Mouse (Mus musculus): Measurements from ENCODE around the gene Tmem217.
A peak's percentile ranks its signal among the peaks of the same experiment; 100 is the strongest.
"Not testable (repeated sequence)": the region's sequence is repeated elsewhere in the genome, so short reads cannot be mapped to it uniquely, and the experiment has no call there.

The Tmem217 gene

DNA sequence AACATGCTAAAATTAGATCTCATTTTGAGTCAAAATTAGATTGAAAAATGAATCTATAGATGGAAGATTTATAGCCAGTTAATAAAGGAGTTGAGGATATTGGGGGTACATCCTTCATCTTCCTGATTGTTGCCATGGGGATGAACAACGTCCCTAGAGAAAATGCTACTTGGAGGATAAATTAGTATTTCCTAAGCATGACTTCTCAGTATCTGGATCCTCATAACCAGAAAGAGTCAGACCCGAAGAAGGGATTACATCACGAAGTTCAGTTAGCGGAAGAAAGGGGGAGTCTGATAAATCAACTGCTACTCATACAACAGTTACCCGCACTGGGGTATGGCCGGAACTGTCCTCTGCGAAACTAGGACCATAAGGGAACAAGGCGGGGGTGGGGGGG lies 3.2 kb downstream of the Tmem217 start:
- no peak for DNase-seq (ENCODE audit: low spot score)

DNA sequence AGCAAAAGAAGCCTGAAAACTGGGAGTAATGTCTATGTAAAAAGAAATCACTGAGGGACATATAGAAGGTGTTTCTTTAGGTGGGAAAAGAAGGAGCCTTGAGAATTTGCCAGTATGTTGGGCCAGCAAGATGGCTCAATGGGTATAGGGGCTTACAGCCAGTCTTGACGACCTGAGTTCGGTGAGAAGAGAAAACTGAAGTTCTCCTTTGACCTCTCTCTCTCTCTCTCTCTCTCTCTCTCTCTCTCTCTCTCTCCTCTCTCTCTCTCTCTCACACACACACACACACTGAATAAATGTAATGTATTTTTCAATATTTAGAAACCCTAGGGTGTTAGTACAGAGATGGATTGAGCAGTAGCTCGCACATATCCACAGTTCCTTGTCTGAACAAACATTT lies 3.7 kb downstream of the Tmem217 start:
- no peak for DNase-seq (ENCODE audit: low spot score)

DNA sequence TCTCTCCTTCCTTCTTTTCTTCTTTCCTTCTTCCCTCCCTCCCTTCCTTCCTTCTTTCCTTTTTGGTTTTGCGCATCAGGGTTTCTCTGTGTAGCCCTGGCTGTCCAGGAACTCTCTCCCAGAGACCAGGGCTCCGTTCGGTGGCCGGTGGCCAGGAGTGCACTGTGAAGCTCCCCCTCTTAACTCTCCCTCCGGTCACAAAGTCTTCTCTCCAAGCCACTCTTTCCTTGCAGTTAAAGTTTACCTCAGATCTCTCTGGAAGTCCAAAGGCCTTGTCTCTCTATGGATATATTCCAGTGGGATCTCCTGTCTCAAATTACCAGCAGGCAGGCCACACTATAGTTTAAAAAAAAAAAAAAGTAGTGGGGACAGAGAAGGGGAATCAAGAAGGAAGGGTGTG lies 6.9 kb downstream of the Tmem217 start:
- DNase-seq (ENCODE audit: low spot score) = no peak

DNA sequence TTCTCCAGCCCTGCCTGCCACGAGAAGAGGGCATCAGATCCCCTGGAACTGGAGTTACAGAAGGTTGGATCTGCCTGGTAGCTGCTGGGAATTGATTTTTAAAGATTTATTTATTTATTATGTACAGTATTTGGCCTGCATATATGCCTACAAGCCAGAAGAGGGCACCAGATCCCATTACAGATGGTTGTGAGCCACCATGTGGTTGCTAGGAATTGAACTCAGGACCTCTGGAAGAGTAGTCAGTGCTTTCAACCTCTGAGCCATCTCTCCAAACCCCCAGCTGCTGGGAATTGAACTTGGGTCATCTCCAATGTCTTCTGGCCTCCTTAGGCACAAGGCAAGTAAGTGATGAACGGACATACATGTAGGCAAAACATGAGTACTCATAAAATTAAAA lies 8.1 kb downstream of the Tmem217 start:
- DNase-seq (ENCODE audit: low spot score) = no peak

DNA sequence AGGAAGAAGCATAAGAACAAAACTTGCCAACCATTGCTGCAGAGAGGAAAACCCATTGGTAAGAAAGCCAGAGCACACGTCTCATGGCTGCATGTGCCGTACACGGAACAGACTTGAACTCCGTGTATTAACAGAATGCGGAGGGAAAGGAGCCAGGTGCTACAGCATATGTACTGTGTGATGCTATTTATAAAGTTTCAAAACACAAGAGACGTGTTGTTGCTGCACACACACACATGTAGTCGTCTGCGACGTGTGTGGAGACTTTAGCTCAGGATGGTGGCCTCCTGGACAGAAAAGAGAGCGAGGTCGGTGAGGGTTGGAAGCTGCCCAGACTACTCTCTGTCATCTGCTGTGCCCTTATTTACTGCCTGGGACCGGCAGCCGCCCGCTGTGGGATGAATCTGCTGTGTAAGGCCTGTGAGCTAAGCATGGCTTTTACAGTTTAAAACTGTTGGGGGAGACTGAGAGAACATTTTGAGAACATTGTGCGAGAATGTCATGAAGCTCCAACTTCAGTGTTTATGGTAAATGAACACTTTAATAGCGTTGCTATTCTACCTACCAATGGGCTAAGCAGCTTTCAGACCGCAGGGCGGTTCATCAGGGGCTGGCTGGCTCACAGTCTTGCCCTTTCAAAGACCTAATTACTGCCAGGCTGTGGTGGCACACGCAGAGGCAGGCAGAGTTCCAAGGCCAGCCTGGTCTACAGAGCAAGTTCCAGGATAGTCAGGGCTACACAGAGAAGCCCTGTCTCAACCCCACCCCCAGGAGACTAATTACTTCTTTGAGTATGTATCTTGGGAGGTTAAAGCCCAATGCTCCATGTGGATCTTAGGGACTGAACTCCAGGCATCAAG lies 9.1 kb downstream of the Tmem217 start:
- no peak for DNase-seq (ENCODE audit: low spot score)

DNA sequence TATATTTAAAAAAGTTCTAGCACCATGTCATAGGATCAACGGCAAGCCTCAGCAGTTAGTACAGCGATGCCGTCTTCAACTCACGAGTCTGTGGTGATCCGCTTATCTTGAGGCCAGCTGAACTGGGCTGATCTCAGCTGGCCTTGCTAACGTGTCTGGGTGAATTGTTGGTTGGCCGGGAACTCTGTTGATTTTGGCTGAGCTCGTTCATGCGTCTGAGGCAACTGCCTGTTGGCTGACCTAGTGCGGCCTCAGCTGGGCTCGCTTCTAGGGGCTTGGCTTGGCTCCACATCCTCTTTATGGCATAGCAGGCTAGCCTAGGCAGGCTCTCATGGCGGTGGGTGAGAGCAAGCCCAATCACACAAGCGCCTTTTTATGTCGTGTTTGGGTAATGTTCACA lies 10.8 kb downstream of the Tmem217 start:
- peak; percentile 95 for DNase-seq (ENCODE audit: low spot score)

DNA sequence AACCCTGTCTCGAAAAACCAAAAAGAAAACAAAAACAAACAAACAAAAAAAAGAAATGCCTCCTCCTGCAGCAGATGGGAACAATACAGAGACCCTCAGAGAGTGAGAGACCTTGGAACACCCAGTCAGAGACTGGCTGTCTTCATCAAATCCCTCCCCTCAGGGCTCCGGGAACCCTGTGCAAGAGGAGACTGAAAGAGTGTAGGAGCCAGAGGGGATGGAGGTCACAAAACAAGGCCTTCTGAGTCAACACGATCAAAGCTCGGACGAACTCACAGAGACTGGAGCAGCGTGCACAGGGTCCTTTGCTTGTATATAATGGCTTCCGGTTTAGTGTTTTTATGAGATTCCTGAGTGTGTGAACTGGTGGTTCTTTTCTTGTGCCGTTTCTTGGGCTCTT lies 11.8 kb downstream of the Tmem217 start:
- no peak for DNase-seq (ENCODE audit: low spot score)

DNA sequence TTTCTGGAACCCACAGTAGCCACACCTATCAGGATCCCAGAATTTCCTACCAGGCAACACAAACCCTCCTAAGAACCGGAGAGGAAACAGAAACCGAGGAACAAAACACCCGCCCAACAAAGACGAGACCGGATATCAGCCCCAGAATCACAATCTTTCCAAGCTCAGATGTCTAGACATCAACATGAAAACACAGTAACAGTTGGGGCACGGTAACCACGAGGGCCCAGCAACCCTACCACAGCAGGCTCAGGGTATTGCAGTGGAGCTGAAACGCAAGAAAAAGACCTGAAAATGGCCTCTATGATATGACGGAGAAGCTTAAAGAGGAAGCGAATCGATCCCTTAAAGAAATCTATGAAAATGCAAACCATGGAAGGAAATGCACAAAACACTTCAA lies 18.3 kb downstream of the Tmem217 start:
- DNase-seq (ENCODE audit: low spot score) = no peak

DNA sequence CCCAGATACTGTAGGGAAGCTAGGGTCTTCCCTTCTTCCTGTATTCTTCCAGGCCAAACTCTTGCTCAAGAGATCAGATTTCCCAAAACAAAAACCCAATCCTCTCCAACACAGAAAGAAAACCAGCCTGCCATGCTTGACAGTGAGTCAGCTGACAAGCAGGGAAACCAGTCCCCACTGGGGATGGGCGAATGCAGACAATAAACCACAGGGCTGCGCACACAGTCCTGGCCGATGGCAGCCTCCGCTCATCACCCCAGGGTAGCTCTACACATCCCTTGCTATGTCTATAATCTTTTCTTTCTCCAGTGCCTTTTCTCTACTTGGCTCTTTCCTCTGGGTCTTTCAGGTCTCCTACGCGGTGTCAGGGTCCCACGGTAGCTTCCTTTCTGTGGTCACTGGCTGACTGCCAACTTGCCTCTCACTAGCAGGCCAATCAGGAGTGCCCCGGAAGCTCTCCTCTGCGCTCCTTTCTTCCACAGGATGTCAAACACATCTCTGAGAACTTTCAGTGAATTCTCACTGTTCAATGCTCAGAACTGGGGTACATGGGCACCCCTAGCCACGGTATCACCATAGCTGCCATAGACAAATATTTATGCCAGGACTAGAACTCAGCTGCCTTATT lies 20.3 kb downstream of the Tmem217 start:
- DNase-seq (ENCODE audit: low spot score) = no peak

DNA sequence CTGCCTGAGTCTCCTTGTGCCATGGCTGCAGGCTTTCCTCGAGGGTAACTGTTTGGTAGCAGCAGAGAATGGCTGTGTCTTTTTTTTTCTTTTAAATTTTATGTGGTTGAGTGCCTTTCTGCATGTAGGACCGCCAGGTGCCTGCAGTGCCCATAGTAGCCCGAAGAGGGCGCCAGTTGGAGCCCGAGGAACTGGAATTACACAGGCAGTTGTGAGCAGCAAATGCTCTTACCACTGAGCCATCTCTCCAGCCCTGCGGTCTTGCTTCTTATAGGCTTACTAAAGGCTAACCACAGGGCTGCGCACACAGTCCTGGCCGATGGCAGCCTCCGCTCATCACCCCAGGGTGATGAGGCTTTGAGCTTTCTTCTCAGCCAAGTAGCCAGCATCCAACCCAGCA lies 20.9 kb downstream of the Tmem217 start:
- DNase-seq (ENCODE audit: low spot score) = no peak

DNA sequence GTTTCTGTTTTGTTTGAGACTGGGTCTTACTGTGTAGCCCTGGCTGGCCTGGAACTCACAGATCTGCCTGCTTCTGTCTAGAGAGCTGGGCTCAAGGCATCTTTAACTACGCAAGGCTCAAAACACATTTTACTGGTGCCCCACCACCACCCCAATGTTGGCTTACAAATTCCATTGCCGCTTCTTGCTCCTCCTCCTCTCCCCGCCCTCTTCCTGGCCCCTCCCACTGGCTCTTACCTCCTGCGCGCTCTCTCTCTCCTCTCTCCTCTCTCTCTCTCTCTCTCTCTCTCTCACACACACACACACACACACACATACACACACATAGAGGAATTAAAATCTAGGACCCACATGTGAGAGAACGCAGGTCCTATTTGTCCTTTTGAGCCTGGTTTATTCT lies 21.7 kb downstream of the Tmem217 start:
- DNase-seq (ENCODE audit: low spot score) = no peak

DNA sequence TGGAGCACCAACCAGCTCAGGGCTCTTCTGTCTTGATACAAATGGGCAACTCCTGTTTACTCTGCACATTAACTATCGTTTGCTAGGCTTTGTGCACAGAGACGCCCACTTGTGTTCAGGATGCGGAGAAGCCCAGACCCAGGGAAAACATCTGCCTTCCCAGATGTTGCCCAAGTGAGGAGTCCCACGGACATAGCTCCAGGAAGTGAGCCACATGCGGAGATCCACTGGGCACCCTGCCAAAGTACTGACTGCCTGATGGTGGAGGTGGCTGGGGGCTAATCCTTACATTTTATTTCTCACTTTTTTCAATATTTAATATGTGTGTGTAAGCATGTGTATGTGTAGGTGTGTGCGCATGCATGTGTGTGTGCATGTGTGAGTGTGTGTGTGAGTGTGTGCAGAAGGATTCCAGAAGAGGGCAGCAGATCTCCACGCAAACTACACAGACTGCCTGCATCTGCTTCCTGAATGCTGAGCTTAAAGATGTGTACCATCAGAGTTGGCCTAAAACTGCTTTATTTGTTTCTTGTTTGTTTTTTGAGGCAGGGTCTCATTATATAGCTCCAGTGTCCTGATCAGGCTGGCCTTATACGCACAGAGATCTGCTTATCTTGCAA lies 23.5 kb downstream of the Tmem217 start:
- no peak for DNase-seq (ENCODE audit: low spot score)

DNA sequence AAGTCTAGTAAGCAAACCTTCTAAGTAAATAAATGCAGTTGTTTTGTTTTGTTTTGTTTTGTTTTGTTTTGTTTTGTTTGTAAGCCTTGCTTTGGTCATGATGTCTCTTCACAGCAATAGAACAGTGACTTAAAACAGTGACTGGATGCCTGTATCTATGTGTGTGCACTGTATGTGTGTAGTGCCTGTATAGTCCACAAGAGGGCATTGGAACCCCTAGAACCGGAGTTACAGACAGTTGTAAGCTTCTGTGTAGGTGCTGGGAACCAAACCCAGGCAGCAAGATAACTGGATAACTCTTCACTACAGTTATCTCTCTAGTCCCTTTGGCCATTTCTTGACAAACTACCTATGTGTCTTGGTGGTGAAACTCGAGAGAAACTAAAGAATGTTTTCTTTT lies 26.6 kb downstream of the Tmem217 start:
- DNase-seq (ENCODE audit: low spot score) = no peak

DNA sequence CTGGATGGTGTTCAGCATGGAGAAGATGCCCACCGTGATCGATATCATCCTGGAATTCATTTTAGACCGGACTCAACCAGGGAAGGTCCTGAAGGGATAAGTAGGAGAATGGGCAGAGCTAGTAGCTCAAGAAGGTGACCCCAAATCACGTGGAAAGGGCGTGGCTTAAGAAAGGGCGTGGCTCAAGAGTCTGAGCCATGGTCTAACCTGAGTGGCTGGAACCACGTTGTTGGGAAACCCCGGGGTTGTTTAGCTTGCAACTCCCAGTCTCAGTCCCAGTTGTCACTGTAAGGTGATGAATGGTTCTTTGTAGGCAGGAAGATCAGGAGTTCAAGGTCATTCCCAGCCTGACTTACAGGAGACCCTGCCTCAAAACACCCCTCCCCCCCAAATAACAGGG lies 32.5 kb downstream of the Tmem217 start:
- DNase-seq (ENCODE audit: low spot score) = no peak

DNA sequence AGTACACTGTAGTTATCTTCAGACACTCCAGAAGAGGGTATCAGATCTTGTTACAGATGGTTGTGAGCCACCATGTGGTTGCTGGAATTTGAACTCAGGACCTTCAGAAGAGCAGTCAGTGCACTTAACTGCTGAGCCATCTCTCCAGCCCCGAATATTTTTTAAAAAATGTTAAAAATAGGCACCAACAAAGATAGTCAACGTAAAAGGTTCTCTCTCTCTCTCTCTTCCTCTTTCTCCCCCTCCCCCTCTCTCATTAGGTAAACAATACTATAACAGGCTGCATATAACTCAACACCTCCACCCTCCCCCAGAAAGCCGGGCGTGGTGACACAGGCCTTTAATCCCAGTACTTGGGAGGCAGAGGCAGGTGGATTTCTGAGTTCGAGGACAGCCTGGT lies 33.5 kb downstream of the Tmem217 start:
- DNase-seq (ENCODE audit: low spot score) = not testable (repeated sequence)

DNA sequence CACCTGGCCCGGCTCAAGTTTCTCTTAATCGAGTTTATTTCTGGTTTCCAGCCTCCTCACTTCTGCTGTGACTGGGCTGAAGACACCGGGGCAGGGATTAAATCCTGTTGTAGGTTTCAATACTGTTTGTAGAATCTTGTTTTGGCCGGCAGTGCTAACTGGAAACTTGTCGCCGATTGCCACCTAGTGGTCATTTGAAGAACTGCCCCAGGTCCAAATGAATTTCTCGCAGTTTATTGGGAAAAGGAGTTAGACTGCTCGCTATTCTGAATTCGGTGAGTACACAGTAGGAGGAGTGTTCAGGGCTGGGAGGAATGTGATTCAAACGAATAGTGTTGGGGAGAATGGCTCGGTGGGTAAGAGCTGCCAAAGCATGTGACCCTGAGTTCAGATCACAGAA lies 37.8 kb downstream of the Tmem217 start:
- peak; percentile 90 for DNase-seq (ENCODE audit: low spot score)

DNA sequence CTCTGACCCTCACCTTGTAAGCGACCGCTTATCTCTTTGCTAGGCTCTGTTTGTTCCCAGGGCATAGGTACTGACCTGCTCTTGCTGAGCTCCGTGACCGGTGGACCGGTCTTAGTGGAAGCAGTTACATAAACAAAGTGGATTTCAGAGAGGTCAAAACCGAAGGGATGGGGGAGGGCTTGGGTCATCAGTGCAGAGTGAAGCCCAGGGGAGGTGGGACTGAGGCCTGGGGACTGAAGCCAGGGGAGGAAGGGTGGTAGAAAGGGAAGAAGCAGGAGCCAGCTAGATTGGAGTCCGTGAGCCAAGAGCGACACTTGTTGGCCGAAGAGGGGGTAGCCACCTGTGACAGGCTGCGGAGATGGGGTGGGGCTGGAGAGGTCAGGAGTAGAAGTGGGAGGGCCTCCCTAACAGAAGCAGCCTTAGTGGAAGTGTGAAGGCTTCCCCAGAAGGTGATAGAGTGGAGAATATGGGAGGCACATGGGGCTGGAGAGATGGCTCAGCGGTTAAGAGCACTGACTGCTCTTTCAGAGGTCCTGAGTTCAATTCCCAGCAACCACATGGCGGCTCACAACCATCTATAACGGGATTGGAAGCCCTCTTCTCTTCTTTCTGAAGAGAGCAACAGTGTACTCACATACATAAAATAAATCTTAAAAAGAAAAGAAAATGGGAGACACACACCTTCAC lies 39.0 kb downstream of the Tmem217 start:
- no peak for DNase-seq (ENCODE audit: low spot score)

DNA sequence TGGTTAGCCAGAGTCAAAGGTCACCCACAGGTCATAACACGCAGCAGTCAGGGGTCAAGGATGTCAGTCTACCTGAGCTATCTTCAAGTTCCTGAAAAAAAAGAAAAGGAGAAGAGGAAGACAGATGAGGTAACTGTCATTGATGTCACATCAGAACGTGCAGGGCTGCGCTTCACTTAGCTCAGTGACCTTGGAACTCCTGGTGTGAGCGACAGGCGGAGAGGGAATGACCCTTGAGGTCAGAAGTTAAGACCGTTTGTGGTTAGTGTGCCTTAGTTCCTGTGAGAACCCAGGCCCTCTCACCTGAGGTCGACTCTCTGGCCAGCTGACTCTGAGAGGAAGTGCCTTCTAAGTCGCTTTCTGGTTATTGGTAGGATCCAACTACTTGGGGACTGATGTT lies 41.5 kb downstream of the Tmem217 start:
- no peak for DNase-seq (ENCODE audit: low spot score)

DNA sequence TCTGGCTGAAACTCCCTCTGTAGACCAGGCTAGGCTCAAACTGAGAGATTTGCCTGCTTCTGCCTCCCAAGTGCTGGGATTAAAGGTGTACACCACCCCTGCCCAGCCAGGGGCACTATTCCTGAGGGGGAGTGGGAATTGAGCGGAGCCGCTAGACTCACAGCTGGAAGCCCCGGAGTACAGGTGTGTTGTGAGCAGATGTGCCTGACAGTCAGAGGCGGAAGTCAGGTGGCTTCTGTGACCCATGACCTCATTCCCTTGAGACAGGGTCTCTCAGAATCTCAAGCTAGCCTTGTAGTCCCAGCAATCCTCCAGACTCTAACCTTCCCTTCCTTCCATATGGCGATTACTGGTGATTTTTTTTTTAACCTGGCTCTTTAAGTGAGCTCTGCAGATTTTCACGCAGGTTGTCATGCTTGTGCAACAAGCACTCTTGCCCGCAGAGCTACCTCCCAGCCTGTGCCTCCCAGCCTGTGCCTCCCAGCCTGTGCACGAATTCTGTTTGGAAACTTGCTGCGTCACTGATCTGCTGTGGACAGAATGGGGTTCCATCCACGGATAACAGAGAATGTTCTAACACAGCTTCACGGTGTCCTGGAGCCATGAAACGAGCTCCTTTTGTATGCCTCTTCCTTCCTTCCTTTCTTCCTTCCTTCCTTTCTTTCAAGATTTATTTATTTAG lies 43.1 kb downstream of the Tmem217 start:
- no peak for DNase-seq (ENCODE audit: low spot score)

DNA sequence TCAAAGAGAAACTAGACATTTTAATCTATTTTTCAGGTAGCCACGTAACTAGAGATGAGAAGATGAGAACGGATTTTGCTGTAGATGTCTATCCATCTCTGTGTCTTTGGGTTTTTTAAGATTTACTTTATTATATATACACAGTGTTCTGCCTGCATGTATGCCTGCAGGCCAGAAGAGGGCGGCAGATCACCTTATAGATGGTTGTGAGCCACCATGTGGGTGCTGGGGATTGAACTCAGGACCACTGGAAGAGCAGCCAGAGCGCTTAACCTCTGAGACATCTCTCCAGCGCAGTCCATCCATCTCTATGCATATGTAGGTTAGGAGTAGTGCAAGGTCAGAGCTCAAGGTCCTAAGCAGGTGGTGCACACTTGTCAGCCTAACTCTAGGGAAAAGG lies 48.5 kb downstream of the Tmem217 start:
- no peak for DNase-seq (ENCODE audit: low spot score)

DNA sequence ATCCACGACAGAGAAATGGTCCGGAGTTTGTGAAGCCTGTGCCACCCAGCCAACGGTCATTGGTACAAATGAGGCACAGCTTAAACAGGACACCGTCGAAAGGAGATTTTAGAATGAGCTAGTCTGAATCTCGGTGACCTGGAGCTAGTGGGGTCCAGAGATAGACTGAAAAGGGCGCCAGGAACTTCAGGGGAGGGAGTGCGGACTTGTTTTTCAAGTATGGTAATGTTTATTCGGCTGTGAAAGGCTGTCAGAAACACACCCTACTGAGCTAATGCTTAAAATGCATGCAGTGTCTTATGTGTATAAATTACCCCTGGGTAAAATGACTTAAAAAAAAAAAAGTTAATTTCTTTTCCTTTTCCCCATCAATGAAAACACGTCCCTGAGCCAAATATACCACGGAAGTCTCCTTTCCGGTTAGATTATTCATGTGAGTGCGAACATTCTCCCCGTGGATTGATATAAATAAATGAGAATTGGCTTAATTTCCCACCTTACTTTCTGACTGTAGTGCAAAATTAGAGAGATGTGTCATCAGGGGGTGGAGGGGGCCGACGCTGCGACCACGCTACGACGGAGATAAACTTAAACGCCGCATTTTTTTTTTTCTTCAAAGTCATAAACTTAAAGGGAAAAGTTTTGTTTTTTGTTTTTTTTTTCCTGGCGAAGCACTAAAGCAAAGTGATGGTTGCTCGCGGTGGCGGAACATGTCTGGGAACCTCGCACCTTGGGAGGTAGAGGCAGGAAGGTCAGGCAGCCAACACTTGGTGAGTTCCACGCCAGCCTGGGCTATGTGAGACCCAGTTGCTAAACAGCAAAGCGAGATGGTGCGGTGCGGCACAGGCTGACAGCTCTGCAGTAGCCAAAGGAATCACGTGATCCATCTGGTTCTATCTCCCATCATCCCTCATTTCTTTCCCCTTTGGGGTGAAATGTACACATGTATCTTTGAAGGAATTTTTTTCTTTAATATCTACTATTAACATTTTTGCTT lies 49.2 kb downstream of the Tmem217 start:
- DNase-seq (ENCODE audit: low spot score) = no peak
